Mouse (Mus musculus) ES-Bruce4 (cell line): ENCODE measurements around the gene Bmper. TPM values are rescaled to one million over a fixed set of nuclear protein-coding genes. Genes with fewer than 3 reads are reported as not detected.

Source experiments
- H3K27ac ChIP-seq: 2 replicates; pipeline ENCODE4 v1.5.1; 2012; ENCODE audit warnings: low read length, inconsistent platforms; ENCODE audit not compliant: insufficient read depth
- H3K27me3 ChIP-seq: 2 replicates; pipeline ENCODE4 v1.6.1; 2012; ENCODE audit warnings: mild to moderate bottlenecking, low read length, inconsistent platforms; ENCODE audit not compliant: control insufficient read depth, poor library complexity, insufficient read depth, severe bottlenecking
- H3K36me3 ChIP-seq: 2 replicates; pipeline ENCODE4 v1.6.1; 2012; ENCODE audit warnings: inconsistent platforms, mild to moderate bottlenecking, low read length, moderate library complexity; ENCODE audit not compliant: control insufficient read depth, poor library complexity, insufficient read depth, severe bottlenecking
- H3K4me1 ChIP-seq: one replicate; pipeline ENCODE4 v1.8.1; 2011; ENCODE audit warnings: low read length; ENCODE audit not compliant: control insufficient read depth, insufficient read depth
- H3K4me3 ChIP-seq: 2 replicates; pipeline ENCODE4 v1.5.1; 2011; ENCODE audit warnings: low read depth, mild to moderate bottlenecking, low read length
- H3K9ac ChIP-seq: 2 replicates; pipeline ENCODE4 v1.6.1; 2012; ENCODE audit warnings: low read depth, mild to moderate bottlenecking, inconsistent platforms; ENCODE audit not compliant: poor library complexity, severe bottlenecking
- H3K9me3 ChIP-seq: replicated peaks from 2 replicates; pipeline ENCODE4 v1.6.1; 2012; ENCODE audit warnings: mild to moderate bottlenecking, low read length, inconsistent platforms; ENCODE audit not compliant: control insufficient read depth, poor library complexity, insufficient read depth, severe bottlenecking
- CTCF ChIP-seq: IDR thresholded peaks from one replicate; pipeline ENCODE4 v1.8.1; 2011; ENCODE audit warnings: low read depth, low read length
- EP300 ChIP-seq: IDR thresholded peaks from 2 replicates; pipeline ENCODE4 v1.6.1; 2011; ENCODE audit warnings: low read depth, low read length; ENCODE audit not compliant: insufficient read depth
- POLR2A ChIP-seq: IDR thresholded peaks from one replicate; pipeline ENCODE4 v1.8.1; 2011; ENCODE audit warnings: low read length; ENCODE audit not compliant: insufficient read depth
- polyA plus RNA-seq: library from polyadenylated mRNA; stranded (reverse); fragments of >200 nt; gene quantifications from 2 replicates; pipeline ENCODE4 v1.2.4, GENCODE M21; 2011; ENCODE audit warnings: low read depth; ENCODE audit not compliant: missing spikeins, insufficient read depth, insufficient read length

Gene Bmper
- polyA plus RNA-seq, 1 experiment: not detected

- no peaks in the 10 kb centered on the region for H3K9me3 ChIP-seq
- no peaks in the 10 kb centered on the region for H3K4me1 ChIP-seq
- H3K4me3 ChIP-seq: no peak overlapping the region
- no peak overlapping the region for H3K9ac ChIP-seq
- TF ChIP-seq CTCF (no peak), EP300 (no peak), POLR2A (no peak)
- no peaks in the 10 kb centered on the region for H3K36me3 ChIP-seq
- H3K27ac ChIP-seq: no peak overlapping the region
- no peaks in the 10 kb centered on the region for H3K27me3 ChIP-seq
Observed at GRCm38 (mm10) chr9:23297491-23298170, 74.8 kb downstream of the Bmper start.

- Histone ChIP-seq H3K9me3 (no peaks in the 10 kb centered on the region), H3K4me1 (no peaks in the 10 kb centered on the region), H3K9ac (no peak overlapping the region), H3K27ac (no peak overlapping the region), H3K36me3 (no peaks in the 10 kb centered on the region), H3K27me3 (no peaks in the 10 kb centered on the region), H3K4me3 (no peak overlapping the region)
- TF ChIP-seq CTCF (no peak), EP300 (no peak), POLR2A (no peak)
Observed at GRCm38 (mm10) chr9:23300376-23300775, 77.5 kb downstream of the Bmper start.

GRCm38 (mm10) chr9:23305681-23306080 is 82.8 kb downstream of the Bmper start:
- TF ChIP-seq CTCF: no peak
- no peak for TF ChIP-seq EP300
- TF ChIP-seq POLR2A: no peak
- no peaks in the 10 kb centered on the region for H3K36me3 ChIP-seq

GRCm38 (mm10) chr9:23306226-23306625 is 83.3 kb downstream of the Bmper start:
- no peaks in the 10 kb centered on the region for H3K4me1 ChIP-seq
- no peak overlapping the region for H3K27ac ChIP-seq
- no peaks in the 10 kb centered on the region; the same call in 1 of the 2 replicates for H3K27me3 ChIP-seq
- no peak overlapping the region for H3K4me3 ChIP-seq
- H3K36me3 ChIP-seq: no peaks in the 10 kb centered on the region
- H3K9ac ChIP-seq: no peak overlapping the region
- H3K9me3 ChIP-seq: no peaks in the 10 kb centered on the region
- TF ChIP-seq EP300 (no peak), POLR2A (no peak), CTCF (no peak)

More at GRCm38 (mm10) chr9:23305681-23306080, 82.8 kb downstream of the Bmper start:
- Histone ChIP-seq H3K9me3 (no peaks in the 10 kb centered on the region), H3K4me1 (no peaks in the 10 kb centered on the region), H3K9ac (no peak overlapping the region), H3K4me3 (no peak overlapping the region), H3K27me3 (no peaks in the 10 kb centered on the region; the same call in 1 of the 2 replicates), H3K27ac (no peak overlapping the region)

- no peaks in the 10 kb centered on the region for H3K36me3 ChIP-seq
- TF ChIP-seq CTCF: no peak
- no peak for TF ChIP-seq EP300
- TF ChIP-seq POLR2A: no peak
- no peak overlapping the region for H3K9ac ChIP-seq
- H3K9me3 ChIP-seq: no peaks in the 10 kb centered on the region
- no peak overlapping the region for H3K4me3 ChIP-seq
- H3K4me1 ChIP-seq: no peaks in the 10 kb centered on the region
- H3K27me3 ChIP-seq: no peaks in the 10 kb centered on the region; the same call in 1 of the 2 replicates
- H3K27ac ChIP-seq: no peak overlapping the region
Observed at GRCm38 (mm10) chr9:23307835-23308234, 85.0 kb downstream of the Bmper start.

- Histone ChIP-seq H3K4me1 (no peaks in the 10 kb centered on the region), H3K36me3 (no peaks in the 10 kb centered on the region), H3K27me3 (no peaks in the 10 kb centered on the region; the same call in 1 of the 2 replicates), H3K9ac (no peak overlapping the region), H3K9me3 (no peaks in the 10 kb centered on the region), H3K27ac (no peak overlapping the region), H3K4me3 (no peak overlapping the region)
- no peak for TF ChIP-seq POLR2A
- no peak for TF ChIP-seq CTCF
Observed at GRCm38 (mm10) chr9:23310953-23311352, 88.1 kb downstream of the Bmper start.
